21 mouse cellular contexts compared by ENCODE assay signal in genomic region chr3:69340971-69341370, GRCm38 (mm10). TPM values are rescaled to one million over a fixed set of nuclear protein-coding genes. Genes with fewer than 3 reads are reported as not detected.
DNase-seq lines count a peak whose midpoint lies in the region; ATAC-seq lines count a peak whose summit lies in the region.
"Had no signal": no experiment of that assay in that cellular context is flagged by ENCODE, and none has a peak within 500 bp of the region (broad histone marks: within the 10 kb centered on the region; RNA-seq: fewer than 3 reads in every experiment).

No protein-coding gene starts in this region.

- no peaks in the 10 kb centered on the region for H3K9me3 ChIP-seq in liver, embryonic 12.5 days (replicated peaks)
- H3K9me3 ChIP-seq in liver, embryonic 13.5 days (replicated peaks) = no peaks in the 10 kb centered on the region
- no peaks in the 10 kb centered on the region for H3K9me3 ChIP-seq in liver, embryonic 16.5 days (replicated peaks; ENCODE audit: control insufficient read depth, low read length)
- H3K9me3 ChIP-seq: embryonic facial prominence, embryonic 12.5 days; embryonic facial prominence, embryonic 15.5 days; heart, embryonic 10.5 days; hindbrain, embryonic 12.5 days; hindbrain, embryonic 15.5 days had no signal

- peak overlapping the region; percentile 76 for H3K27ac ChIP-seq in liver, embryonic 12.5 days
- H3K27ac ChIP-seq in liver, embryonic 13.5 days = peak overlapping the region; percentile 84
- peak overlapping the region; percentile 24; the same call in 1 of the 2 replicates for H3K27ac ChIP-seq in liver, embryonic 16.5 days (ENCODE audit: low read length)
- H3K27ac ChIP-seq: embryonic facial prominence, embryonic 12.5 days; embryonic facial prominence, embryonic 15.5 days; heart, adult 2 months; heart, embryonic 10.5 days; hindbrain, embryonic 12.5 days; hindbrain, embryonic 15.5 days had no signal

- no peak for DNase-seq in liver, embryonic 13.5 days
- DNase-seq in embryo, embryonic 11 days = no peak
- DNase-seq: adrenal gland, adult 2 months; adrenal gland, postnatal 14 days; cerebellum, adult 8-10 months; cerebellum, postnatal 10 days; forebrain, postnatal 0 days; gastrocnemius, postnatal 25 days; heart, adult 2 months had no signal

- no peak for ATAC-seq in liver, embryonic 12.5 days
- peak; percentile 51 for ATAC-seq in liver, embryonic 13.5 days (ENCODE audit: low read depth)
- no peak for ATAC-seq in liver, embryonic 16.5 days (ENCODE audit: low read depth)
- peak; percentile 47; the same call in 1 of the 2 replicates for ATAC-seq in megakaryocyte-erythroid progenitor cell, adult 5-6 weeks (replicated peaks; ENCODE audit: low FRiP score, low TSS enrichment, poor library complexity, severe bottlenecking)
- no peak for ATAC-seq in cerebellum, adult (ENCODE audit: insufficient number of reproducible peaks, low FRiP score, low TSS enrichment)
- ATAC-seq: CD4-positive, CD25-positive, alpha-beta regulatory T cell, adult 4 months; forebrain, embryonic 14.5 days had no signal

- H3K4me1 ChIP-seq in liver, embryonic 12.5 days = peaks cover 62% of the 10 kb centered on the region
- peaks cover 62% of the 10 kb centered on the region for H3K4me1 ChIP-seq in liver, embryonic 13.5 days (replicated peaks)
- peaks cover 39% of the 10 kb centered on the region for H3K4me1 ChIP-seq in liver, embryonic 16.5 days (ENCODE audit: control insufficient read depth, low read depth, low read length)
- H3K4me1 ChIP-seq: hindbrain, embryonic 12.5 days had no signal

- no peak overlapping the region for H3K9ac ChIP-seq in liver, embryonic 12.5 days
- H3K9ac ChIP-seq in liver, embryonic 13.5 days = peak overlapping the region; percentile 38
- no peak overlapping the region for H3K9ac ChIP-seq in liver, embryonic 16.5 days (ENCODE audit: low read depth, low read length)
- H3K9ac ChIP-seq: embryonic facial prominence, embryonic 12.5 days; embryonic facial prominence, embryonic 15.5 days; forebrain, postnatal 0 days; hindbrain, embryonic 12.5 days; hindbrain, embryonic 15.5 days had no signal

- no peaks in the 10 kb centered on the region for H3K36me3 ChIP-seq in liver, embryonic 12.5 days
- no peaks in the 10 kb centered on the region for H3K36me3 ChIP-seq in liver, embryonic 13.5 days
- H3K36me3 ChIP-seq in liver, embryonic 16.5 days (ENCODE audit: control insufficient read depth, insufficient read depth) = no peaks in the 10 kb centered on the region
- H3K36me3 ChIP-seq: embryonic facial prominence, embryonic 12.5 days; embryonic facial prominence, embryonic 15.5 days; heart, embryonic 10.5 days; hindbrain, embryonic 12.5 days; hindbrain, embryonic 15.5 days had no signal

- H3K4me3 ChIP-seq in liver, embryonic 12.5 days = no peak overlapping the region
- H3K4me3 ChIP-seq in liver, embryonic 13.5 days (replicated peaks) = no peak overlapping the region
- H3K4me3 ChIP-seq in liver, embryonic 16.5 days (ENCODE audit: low read depth, low read length) = no peak overlapping the region
- H3K4me3 ChIP-seq: embryonic facial prominence, embryonic 12.5 days; embryonic facial prominence, embryonic 15.5 days; heart, adult 2 months; heart, embryonic 10.5 days; hindbrain, embryonic 12.5 days; hindbrain, embryonic 15.5 days had no signal

- peak overlapping the region; percentile 36 for H3K4me2 ChIP-seq in liver, embryonic 12.5 days
- peak overlapping the region; percentile 52 for H3K4me2 ChIP-seq in liver, embryonic 13.5 days
- no peak overlapping the region; the same call in 1 of the 2 replicates for H3K4me2 ChIP-seq in liver, embryonic 16.5 days (ENCODE audit: low read depth, low read length)
- H3K4me2 ChIP-seq: embryonic facial prominence, embryonic 12.5 days; embryonic facial prominence, embryonic 15.5 days; hindbrain, embryonic 12.5 days; hindbrain, embryonic 15.5 days had no signal

- H3K27me3 ChIP-seq in liver, embryonic 12.5 days (replicated peaks) = no peaks in the 10 kb centered on the region
- no peaks in the 10 kb centered on the region for H3K27me3 ChIP-seq in liver, embryonic 13.5 days
- H3K27me3 ChIP-seq in liver, embryonic 16.5 days (ENCODE audit: control insufficient read depth, insufficient read depth, low read depth, low read length) = no peaks in the 10 kb centered on the region
- H3K27me3 ChIP-seq: embryonic facial prominence, embryonic 12.5 days; embryonic facial prominence, embryonic 15.5 days; hindbrain, embryonic 12.5 days; hindbrain, embryonic 15.5 days had no signal

RNA-seq across cellular contexts. Expression of gene Ppm1l, which starts 24.3 kb away (rescaled TPM):
- polyA plus RNA-seq in liver, embryonic 12.5 days (2016; fragmentation: Nextera tagmentation; extraction: Ambion mirVana) = 7.2 and 7.4 TPM in 2 replicates
- polyA plus RNA-seq in liver, embryonic 13.5 days (2015; fragmentation: Nextera tagmentation; extraction: Ambion mirVana) = 4.5 and 5.4 TPM in 2 replicates
- 4.1 and 4.6 TPM in 2 replicates for polyA plus RNA-seq in liver, embryonic 16.5 days (2015; fragmentation: Nextera tagmentation; extraction: Ambion mirVana)
- total RNA-seq in megakaryocyte-erythroid progenitor cell, adult 5-6 weeks (2014; fragmentation: Nextera tagmentation) = 13.9 and 23.2 TPM in 2 replicates
- total RNA-seq in megakaryocyte-erythroid progenitor cell, adult 5-6 weeks (2017) = 9.5 and 12.9 TPM in 2 replicates
- total RNA-seq: MEL had no signal

Comparison
In these comparisons a context has a peak if more than half of its experiments do, and no peak if none do; other contexts are left out.
1. ATAC-seq: peak in liver, embryonic 13.5 days (single experiment) and megakaryocyte-erythroid progenitor cell, adult 5-6 weeks (single experiment); none in liver, embryonic 12.5 days (single experiment), liver, embryonic 16.5 days (single experiment) and cerebellum, adult (single experiment).
2. H3K27ac ChIP-seq: peak in every context shown above with its lines; median percentile 84 in liver, embryonic 13.5 days; 76 in liver, embryonic 12.5 days; 24 in liver, embryonic 16.5 days.